In the genomic region with DNA sequence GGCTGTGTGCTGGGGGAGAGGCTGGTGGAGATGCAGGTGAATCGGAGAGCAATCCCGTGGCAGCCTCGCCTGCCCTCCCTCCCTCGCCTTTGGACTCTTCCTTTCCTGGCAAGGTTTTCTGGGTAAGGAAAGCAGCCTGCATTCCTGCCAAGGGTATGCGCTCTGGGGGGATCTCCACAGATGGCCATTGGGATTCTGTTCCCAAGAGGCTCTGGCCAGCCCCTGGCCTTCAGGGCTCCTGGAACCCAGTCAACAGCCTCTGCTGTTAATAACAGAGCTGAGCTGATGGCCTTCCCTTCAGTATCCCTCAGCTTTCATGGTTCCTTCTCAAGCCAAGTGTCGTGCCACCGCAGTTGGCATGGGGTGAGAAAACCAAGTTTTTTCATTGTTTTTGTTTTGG, we compare ENCODE assay signal across 24 mouse cellular contexts. TPM values are rescaled to one million over a fixed set of nuclear protein-coding genes. Genes with fewer than 3 reads are reported as not detected.
DNase-seq lines count a peak whose midpoint lies in the region; ATAC-seq and TF ChIP-seq lines count a peak whose summit lies in the region.
"Had no signal": no experiment of that assay in that cellular context is flagged by ENCODE, and none has a peak within 500 bp of the region (broad histone marks: within the 10 kb centered on the region; RNA-seq: fewer than 3 reads in every experiment).

No protein-coding gene starts in this region.

- H3K4me1 ChIP-seq in hindbrain, postnatal 0 days (ENCODE audit: insufficient read depth, low read length), result peaks cover 6% of the 10 kb centered on the region; the same call in 1 of the 2 replicates
- H3K4me1 ChIP-seq in hindbrain, embryonic 13.5 days (replicated peaks), result peaks cover 24% of the 10 kb centered on the region
- H3K4me1 ChIP-seq: embryonic facial prominence, embryonic 10.5 days; limb, embryonic 12.5 days had no signal

- DNase-seq in hindbrain, postnatal 0 days (ENCODE audit: low spot score), result peak; percentile 73
- peak; percentile 22 for DNase-seq in brain, embryonic 14.5 days (ENCODE audit: low read depth)
- peak; percentile 80 for DNase-seq in cerebellum, adult 11 months
- peak; percentile 93 for DNase-seq in cerebellum, adult 9-11 months
- no peak for DNase-seq in left cerebral cortex, postnatal 36 days (ENCODE audit: low spot score in 2 of 2)
- DNase-seq in kidney, adult 8-10 months, result no peak
- DNase-seq in heart, adult 9 months (ENCODE audit: low spot score in 2 of 2), result no peak
- DNase-seq: adrenal gland, postnatal 25 days; gastrocnemius, adult 2 months; heart, postnatal 36 days; kidney, adult 11 months; layer of hippocampus, adult 9-11 months; liver, postnatal 0 days; thymus, postnatal 14 days had no signal

- H3K27ac ChIP-seq in hindbrain, postnatal 0 days, result 0 out of 2 replicates have a peak overlapping the region, but pooled peaks have one; percentile 2
- H3K27ac ChIP-seq in hindbrain, embryonic 13.5 days, result no peak overlapping the region
- H3K27ac ChIP-seq: embryonic facial prominence, embryonic 10.5 days; gastrocnemius, adult 2 months; heart, embryonic 15.5 days; kidney, postnatal 0 days; limb, embryonic 12.5 days; macrophage; neural tube, embryonic 12.5 days had no signal

- TF ChIP-seq POLR2A in brain, embryonic 14.5 days (IDR thresholded peaks at IDR 0.05; ENCODE audit: borderline replicate concordance, extremely low read depth, insufficient read depth, insufficient read length, poor library complexity, severe bottlenecking), result no peak

- no peak overlapping the region for H3K4me3 ChIP-seq in hindbrain, postnatal 0 days (ENCODE audit: low read length)
- no peak overlapping the region for H3K4me3 ChIP-seq in hindbrain, embryonic 13.5 days
- H3K4me3 ChIP-seq: embryonic facial prominence, embryonic 10.5 days; gastrocnemius, adult 2 months; heart, embryonic 15.5 days; limb, embryonic 12.5 days; neural tube, embryonic 12.5 days had no signal

- H3K4me2 ChIP-seq in hindbrain, postnatal 0 days (ENCODE audit: low read depth, low read length), result no peak overlapping the region
- H3K4me2 ChIP-seq in hindbrain, embryonic 13.5 days, result no peak overlapping the region
- H3K4me2 ChIP-seq: heart, embryonic 15.5 days; limb, embryonic 12.5 days; liver, embryonic 11.5 days; neural tube, embryonic 12.5 days had no signal

- intact Hi-C loops in left cerebral cortex, postnatal 36 days (cut with DNase I), result no loop called here

- no peaks in the 10 kb centered on the region for H3K9me3 ChIP-seq in hindbrain, postnatal 0 days (ENCODE audit: low read length)
- no peaks in the 10 kb centered on the region for H3K9me3 ChIP-seq in hindbrain, embryonic 13.5 days
- H3K9me3 ChIP-seq: embryonic facial prominence, embryonic 10.5 days; heart, embryonic 15.5 days; limb, embryonic 12.5 days; neural tube, embryonic 12.5 days had no signal

- no peaks in the 10 kb centered on the region for H3K27me3 ChIP-seq in hindbrain, postnatal 0 days (ENCODE audit: insufficient read depth, low read length)
- H3K27me3 ChIP-seq in hindbrain, embryonic 13.5 days, result no peaks in the 10 kb centered on the region
- H3K27me3 ChIP-seq: heart, embryonic 15.5 days; neural tube, embryonic 12.5 days had no signal

- H3K36me3 ChIP-seq in hindbrain, postnatal 0 days (ENCODE audit: insufficient read depth, low read length), result no peaks in the 10 kb centered on the region
- peaks cover 21% of the 10 kb centered on the region for H3K36me3 ChIP-seq in hindbrain, embryonic 13.5 days
- H3K36me3 ChIP-seq: embryonic facial prominence, embryonic 10.5 days; heart, embryonic 15.5 days; limb, embryonic 12.5 days had no signal

- TF ChIP-seq CTCF in hindbrain, postnatal 0 days (IDR thresholded peaks at IDR 0.05; ENCODE audit: low read depth), result no peak
- TF ChIP-seq CTCF in brain, embryonic 14.5 days (IDR thresholded peaks at IDR 0.05; ENCODE audit: borderline replicate concordance, extremely low read depth, insufficient read depth, insufficient read length), result no peak

- no peak overlapping the region for H3K9ac ChIP-seq in hindbrain, postnatal 0 days (replicated peaks; ENCODE audit: low read length)
- H3K9ac ChIP-seq in hindbrain, embryonic 13.5 days, result no peak overlapping the region
- H3K9ac ChIP-seq: heart, embryonic 15.5 days; limb, embryonic 12.5 days; liver, postnatal 0 days; neural tube, embryonic 12.5 days had no signal

- ATAC-seq in hindbrain, postnatal 0 days, result peak; percentile 73
- no peak for ATAC-seq in hindbrain, embryonic 13.5 days (ENCODE audit: low FRiP score)
- ATAC-seq: activated CD4-positive, CD25-positive, alpha-beta regulatory T cell, adult 4 months; liver, postnatal 0 days; lung, postnatal 0 days had no signal

- WGBS in hindbrain, postnatal 0 days, result 45% methylated on average over 7 of the region's 7 CpGs
- WGBS in hindbrain, embryonic 13.5 days, result 81% methylated on average over 7 of the region's 7 CpGs

RNA-seq across cellular contexts. Expression of a gene that starts 51.6 kb away (rescaled TPM):
- 59.5 and 70.5 TPM in 2 replicates for total RNA-seq in hindbrain, postnatal 0 days (2014; rRNA removed)
- 16.5 and 17.4 TPM in 2 replicates for polyA plus RNA-seq in hindbrain, postnatal 0 days (2015; fragmentation: Nextera tagmentation; extraction: Ambion mirVana)
- polyA plus RNA-seq in hindbrain, embryonic 13.5 days (2015; fragmentation: Nextera tagmentation; extraction: Ambion mirVana), result 20.9 and 22.9 TPM in 2 replicates
- 41.1 and 80.8 TPM in 2 replicates for polyA plus RNA-seq in brain, embryonic 14.5 days (2012; rRNA removed)
- total RNA-seq in left cerebral cortex, postnatal 36 days (2021), result 100 to 1,000 TPM; 219 to 272 TPM

Comparison
In these comparisons a context has a peak if more than half of its experiments do, and no peak if none do; other contexts are left out.
1. DNase-seq: peak in hindbrain, postnatal 0 days (single experiment), brain, embryonic 14.5 days (single experiment), cerebellum, adult 11 months (single experiment) and cerebellum, adult 9-11 months (single experiment); none in left cerebral cortex, postnatal 36 days (0 of 2), kidney, adult 8-10 months (0 of 2) and heart, adult 9 months (0 of 2).